Mouse (Mus musculus): ENCODE measurements at regions not wholly inside any gene's neighbourhood (a gene's known extent, or its start where the extent isn't known, plus 50 kb on each side); places are given as distances from the start of the nearest gene placed in this dataset.

DNA sequence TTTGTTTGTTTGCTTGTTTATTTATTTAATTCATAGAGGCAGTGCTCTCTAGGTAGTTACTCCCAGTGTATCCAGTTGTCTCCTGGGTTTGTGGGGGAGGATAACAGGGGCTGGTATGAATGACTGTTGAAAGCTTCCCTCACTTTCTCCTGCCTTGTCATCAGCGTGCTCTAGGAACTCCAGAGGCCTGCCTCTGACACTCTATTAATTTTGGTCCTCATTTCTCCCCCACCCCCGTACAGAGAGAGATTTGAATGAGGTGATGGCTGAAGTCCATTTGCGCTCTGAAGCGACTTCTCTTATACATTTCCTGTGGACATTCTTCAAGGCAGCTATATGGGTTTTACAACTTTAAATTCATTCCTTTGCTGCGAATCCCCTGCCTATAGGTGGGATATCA is 89.6 kb downstream of the 4931417E11Rik start:
- TF ChIP-seq CTCF (IDR thresholded peaks at IDR 0.05; ENCODE audit: low read depth, low read length) (no peak), POLR2AphosphoS5 (IDR thresholded peaks at IDR 0.05; ENCODE audit: insufficient replicate concordance, low read depth, low read length) (no peak), GATA1 (IDR thresholded peaks at IDR 0.05; ENCODE audit: borderline replicate concordance, low read length) (no peak), TAL1 (conservative IDR thresholded peaks at IDR 0.05; ENCODE audit: low read depth, low read length) (no peak), GATA2 (IDR thresholded peaks at IDR 0.05; ENCODE audit: borderline replicate concordance, low read depth, low read length) (no peak)

Data from G1E (cell line).